Mouse (Mus musculus): ENCODE measurements around the gene Pithd1. TPM values are rescaled to one million over a fixed set of nuclear protein-coding genes. Genes with fewer than 3 reads are reported as not detected.
A peak's percentile ranks its signal among the peaks of the same experiment; 100 is the strongest.
"Not testable (repeated sequence)": the region's sequence is repeated elsewhere in the genome, so short reads cannot be mapped to it uniquely, and the experiment has no call there.

The Pithd1 gene
- polyA plus RNA-seq, 1 experiment from 2014 or later = 61.5 TPM

DNA sequence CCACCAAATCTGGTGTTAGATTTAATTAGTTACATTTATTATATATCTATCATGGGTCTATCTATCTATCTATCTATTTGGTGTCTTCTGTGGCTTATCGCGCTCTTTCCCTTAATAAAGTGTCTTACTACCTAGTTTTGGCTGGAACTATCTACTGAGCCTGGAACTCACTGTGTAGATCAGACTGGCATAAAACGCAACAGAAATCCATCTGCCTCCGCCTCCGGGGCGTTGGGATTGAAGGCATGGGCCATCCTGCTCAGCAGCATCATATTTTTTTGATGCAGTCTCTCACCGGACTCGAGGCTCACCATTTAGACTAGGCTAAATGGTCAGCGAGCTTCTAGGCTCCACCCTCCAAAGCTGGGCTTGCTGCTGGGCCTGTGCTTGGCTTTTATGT is 650 bp upstream of the Pithd1 start:
- no peaks in the 10 kb centered on the region for H3K27me3 ChIP-seq (ENCODE audit: insufficient read depth, low read length)
- H3K9me3 ChIP-seq (ENCODE audit: low read depth, low read length) = no peaks in the 10 kb centered on the region
- peaks cover 25% of the 10 kb centered on the region for H3K36me3 ChIP-seq (ENCODE audit: insufficient read depth)
- H3K4me2 ChIP-seq = peak overlapping the region; percentile 81
- peak overlapping the region; percentile 83; the same call in 1 of the 2 replicates for H3K27ac ChIP-seq (ENCODE audit: low read depth)
- peak overlapping the region; percentile 95 for H3K9ac ChIP-seq
- TF ChIP-seq CTCF (IDR thresholded peaks at IDR 0.05; ENCODE audit: low read depth) = no peak
- no peak for DNase-seq
- 60% methylated on average over 9 of the region's 9 CpGs for WGBS
- H3K4me3 ChIP-seq (ENCODE audit: low read depth, low read length) = peak overlapping the region; percentile 95
- no peak for ATAC-seq (ENCODE audit: insufficient read depth)
- H3K4me1 ChIP-seq (ENCODE audit: insufficient read depth) = 0 out of 2 replicates have a peak, but pooled peaks cover 3% of the 10 kb centered on the region

DNA sequence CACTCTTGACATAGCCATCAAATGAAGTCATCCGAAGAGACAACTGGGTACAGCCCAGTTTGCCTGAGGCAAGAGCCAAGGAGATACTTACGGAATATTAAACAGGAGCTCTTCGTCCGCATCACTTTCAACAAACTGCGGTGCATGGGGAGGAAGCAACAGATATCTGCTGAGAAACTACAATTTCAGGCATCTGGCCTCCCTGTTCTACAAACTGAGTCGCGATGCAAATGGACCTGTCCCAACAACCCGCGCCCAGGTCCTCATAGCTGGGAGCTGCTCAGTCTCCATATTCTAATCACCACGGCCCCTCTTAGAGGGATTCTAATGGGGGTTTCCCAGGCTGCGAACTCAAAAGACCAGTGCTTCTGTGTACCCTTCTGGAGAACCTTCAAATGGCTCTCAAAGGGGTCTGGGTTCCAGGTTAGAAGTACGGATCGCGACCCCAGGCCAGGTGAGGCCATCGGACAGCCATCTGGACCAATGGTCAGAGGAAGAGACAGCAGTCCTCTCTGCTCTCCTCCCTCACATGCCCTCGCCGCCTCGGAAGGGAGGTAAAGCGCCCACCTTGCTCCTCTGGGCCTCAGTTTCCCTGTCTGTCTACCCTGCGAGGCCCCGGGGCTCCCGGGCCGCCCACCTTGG is 642 bp downstream of the Pithd1 start:
- Histone ChIP-seq H3K4me1 (ENCODE audit: insufficient read depth) (0 out of 2 replicates have a peak, but pooled peaks cover 3% of the 10 kb centered on the region), H3K27ac (ENCODE audit: low read depth) (peak overlapping the region; percentile 83), H3K9ac (peak overlapping the region; percentile 95), H3K27me3 (ENCODE audit: insufficient read depth, low read length) (no peaks in the 10 kb centered on the region), H3K36me3 (ENCODE audit: insufficient read depth) (peaks cover 35% of the 10 kb centered on the region), H3K4me3 (ENCODE audit: low read depth, low read length) (peak overlapping the region; percentile 95), H3K4me2 (peak overlapping the region; percentile 81), H3K9me3 (ENCODE audit: low read depth, low read length) (no peaks in the 10 kb centered on the region)
- WGBS = 6% methylated on average over 23 of the region's 23 CpGs
- ATAC-seq (ENCODE audit: insufficient read depth) = no peak
- no peak for TF ChIP-seq CTCF (IDR thresholded peaks at IDR 0.05; ENCODE audit: low read depth)
- DNase-seq = peak; percentile 7

DNA sequence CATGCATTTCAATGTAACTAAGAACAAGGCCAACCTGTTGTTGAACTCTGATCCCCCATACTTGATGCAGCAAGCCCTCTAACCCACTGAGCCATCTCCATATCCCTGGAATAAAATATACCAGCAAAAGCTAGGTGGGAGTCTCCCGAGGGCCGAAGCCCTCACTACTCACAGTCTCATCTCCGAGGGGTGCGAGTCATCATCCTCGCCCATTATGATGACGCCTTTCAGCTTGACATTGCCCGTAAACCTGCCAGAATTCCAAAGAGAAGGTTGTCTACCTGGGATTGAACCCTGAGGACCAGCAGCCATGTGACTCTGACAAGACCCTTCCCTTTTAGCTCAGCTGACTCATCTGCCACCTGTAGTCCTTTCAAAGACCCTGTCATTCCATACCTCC is 1.3 kb downstream of the Pithd1 start:
- H3K27me3 ChIP-seq (ENCODE audit: insufficient read depth, low read length) = no peaks in the 10 kb centered on the region
- peaks cover 40% of the 10 kb centered on the region for H3K36me3 ChIP-seq (ENCODE audit: insufficient read depth)
- peak overlapping the region; percentile 95 for H3K4me3 ChIP-seq (ENCODE audit: low read depth, low read length)
- DNase-seq (no peak), ATAC-seq (ENCODE audit: insufficient read depth) (no peak)
- H3K27ac ChIP-seq (ENCODE audit: low read depth) = no peak overlapping the region
- H3K9ac ChIP-seq = peak overlapping the region; percentile 95; the same call in 1 of the 2 replicates
- H3K4me2 ChIP-seq = peak overlapping the region; percentile 81
- no peak for TF ChIP-seq CTCF (IDR thresholded peaks at IDR 0.05; ENCODE audit: low read depth)
- 83% methylated on average over 7 of the region's 7 CpGs for WGBS
- 0 out of 2 replicates have a peak, but pooled peaks cover 3% of the 10 kb centered on the region for H3K4me1 ChIP-seq (ENCODE audit: insufficient read depth)
- no peaks in the 10 kb centered on the region for H3K9me3 ChIP-seq (ENCODE audit: low read depth, low read length)

DNA sequence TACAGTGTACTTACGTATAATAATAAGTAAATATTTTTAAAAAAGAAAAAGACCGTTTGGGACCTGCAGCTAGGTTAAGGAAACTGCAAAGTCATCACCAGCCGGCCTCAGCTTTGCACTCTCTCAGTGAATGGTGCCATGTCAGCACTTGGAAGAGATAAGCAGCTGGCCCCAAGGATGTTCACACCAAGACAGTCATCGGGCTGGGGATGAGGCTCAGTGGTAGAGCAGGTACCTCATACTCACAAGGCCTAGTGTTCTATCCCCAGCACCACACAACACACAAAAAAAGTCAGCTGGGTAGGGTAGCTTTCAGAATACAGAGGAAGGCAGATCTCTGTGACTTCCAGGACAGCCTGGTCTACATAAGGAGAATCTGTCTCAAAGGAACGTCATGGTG is 1.9 kb downstream of the Pithd1 start:
- H3K4me3 ChIP-seq (ENCODE audit: low read depth, low read length) = peak overlapping the region; percentile 95
- H3K4me1 ChIP-seq (ENCODE audit: insufficient read depth) = 0 out of 2 replicates have a peak, but pooled peaks cover 3% of the 10 kb centered on the region
- WGBS = 83% methylated on average over 5 of the region's 5 CpGs
- peaks cover 41% of the 10 kb centered on the region for H3K36me3 ChIP-seq (ENCODE audit: insufficient read depth)
- no peaks in the 10 kb centered on the region for H3K27me3 ChIP-seq (ENCODE audit: insufficient read depth, low read length)
- no peaks in the 10 kb centered on the region for H3K9me3 ChIP-seq (ENCODE audit: low read depth, low read length)
- TF ChIP-seq CTCF (IDR thresholded peaks at IDR 0.05; ENCODE audit: low read depth) = no peak
- peak overlapping the region; percentile 81; the same call in 1 of the 2 replicates for H3K4me2 ChIP-seq
- DNase-seq = no peak
- H3K27ac ChIP-seq (ENCODE audit: low read depth) = no peak overlapping the region
- no peak for ATAC-seq (ENCODE audit: insufficient read depth)
- H3K9ac ChIP-seq = no peak overlapping the region; the same call in 1 of the 2 replicates

DNA sequence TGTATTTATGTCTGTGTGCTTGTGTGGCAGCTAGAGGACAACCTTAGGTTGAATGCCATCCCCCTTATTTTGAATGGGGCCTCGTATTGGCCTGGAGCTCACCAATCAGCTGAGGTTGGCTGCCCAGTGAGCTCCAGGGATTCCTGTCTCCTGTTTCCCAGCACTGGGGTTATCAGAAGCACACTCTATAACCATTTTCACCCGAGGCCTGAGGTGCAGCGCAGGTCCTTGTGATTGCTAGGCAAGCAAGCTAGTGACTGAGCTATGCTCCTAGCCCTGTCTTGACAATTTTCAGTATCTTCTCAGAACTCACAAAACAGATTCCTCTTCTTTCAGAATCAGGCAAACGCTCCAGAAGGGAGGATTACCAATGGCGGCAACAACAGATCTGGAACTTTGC is 2.5 kb downstream of the Pithd1 start:
- no peaks in the 10 kb centered on the region for H3K27me3 ChIP-seq (ENCODE audit: insufficient read depth, low read length)
- H3K4me1 ChIP-seq (ENCODE audit: insufficient read depth) = 0 out of 2 replicates have a peak, but pooled peaks cover 3% of the 10 kb centered on the region
- 82% methylated on average over 5 of the region's 5 CpGs for WGBS
- ATAC-seq (ENCODE audit: insufficient read depth) = no peak
- H3K27ac ChIP-seq (ENCODE audit: low read depth) = no peak overlapping the region
- H3K4me2 ChIP-seq = 0 out of 2 replicates have a peak overlapping the region, but pooled peaks have one; percentile 4
- peaks cover 41% of the 10 kb centered on the region for H3K36me3 ChIP-seq (ENCODE audit: insufficient read depth)
- H3K9me3 ChIP-seq (ENCODE audit: low read depth, low read length) = no peaks in the 10 kb centered on the region
- no peak overlapping the region for H3K9ac ChIP-seq
- no peak for DNase-seq
- H3K4me3 ChIP-seq (ENCODE audit: low read depth, low read length) = no peak overlapping the region
- TF ChIP-seq CTCF (IDR thresholded peaks at IDR 0.05; ENCODE audit: low read depth) = no peak

DNA sequence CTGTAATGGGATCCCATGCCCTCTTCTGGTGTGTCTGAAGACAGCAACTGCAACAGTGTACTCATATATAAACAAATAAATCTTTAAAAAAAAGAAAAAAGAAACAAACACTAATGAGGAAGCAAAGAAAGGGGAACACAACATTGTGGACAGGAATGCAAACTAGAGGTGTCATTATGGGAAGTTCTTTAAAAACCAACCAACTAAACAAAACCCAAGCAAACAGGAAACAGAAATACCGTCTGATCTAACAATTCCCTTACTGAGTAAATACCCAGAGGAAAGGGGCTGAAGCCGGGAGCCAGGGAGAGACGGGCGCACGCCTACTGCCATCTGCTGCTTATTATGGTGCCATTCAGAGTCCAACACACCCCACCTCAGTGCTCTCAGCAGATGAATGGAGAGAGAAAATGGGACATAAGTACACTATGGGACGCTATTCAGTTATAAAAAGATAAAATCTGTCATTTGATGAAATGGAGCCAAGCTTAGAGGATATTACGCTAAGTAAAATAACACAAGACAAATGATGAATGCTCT is 5.5 kb downstream of the Pithd1 start:
- H3K9me3 ChIP-seq (ENCODE audit: low read depth, low read length) = no peaks in the 10 kb centered on the region
- H3K27ac ChIP-seq (ENCODE audit: low read depth) = no peak overlapping the region
- H3K27me3 ChIP-seq (ENCODE audit: insufficient read depth, low read length) = no peaks in the 10 kb centered on the region
- no peak for DNase-seq
- no peak overlapping the region for H3K9ac ChIP-seq
- 66% methylated on average over 7 of the region's 7 CpGs for WGBS
- 0 out of 2 replicates have a peak, but pooled peaks cover 3% of the 10 kb centered on the region for H3K4me1 ChIP-seq (ENCODE audit: insufficient read depth)
- H3K4me2 ChIP-seq = no peak overlapping the region
- ATAC-seq (ENCODE audit: insufficient read depth) = no peak
- no peak overlapping the region for H3K4me3 ChIP-seq (ENCODE audit: low read depth, low read length)
- no peak for TF ChIP-seq CTCF (IDR thresholded peaks at IDR 0.05; ENCODE audit: low read depth)
- peaks cover 59% of the 10 kb centered on the region for H3K36me3 ChIP-seq (ENCODE audit: insufficient read depth)

DNA sequence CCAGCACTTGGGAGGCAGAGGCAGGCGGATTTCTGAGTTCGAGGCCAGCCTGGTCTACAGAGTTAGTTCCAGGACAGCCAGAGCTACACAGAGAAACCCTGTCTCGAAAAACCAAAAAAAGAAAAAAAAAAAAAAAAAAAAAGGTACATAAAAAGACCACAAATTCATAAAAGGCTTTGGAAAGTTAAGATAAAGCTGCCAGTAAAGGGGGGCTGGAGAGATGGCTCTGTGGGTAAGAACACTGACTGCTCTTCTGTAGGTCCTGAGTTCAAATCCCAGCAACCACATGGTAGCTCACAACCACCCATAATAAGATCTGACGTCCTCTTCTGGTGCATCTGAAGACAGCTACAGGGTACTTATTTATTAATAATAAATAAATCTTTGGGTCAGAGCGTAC is 6.8 kb downstream of the Pithd1 start:
- H3K4me3 ChIP-seq (ENCODE audit: low read depth, low read length); H3K4me2 ChIP-seq; ATAC-seq (ENCODE audit: insufficient read depth); H3K4me1 ChIP-seq (ENCODE audit: insufficient read depth); H3K27me3 ChIP-seq (ENCODE audit: insufficient read depth, low read length); H3K27ac ChIP-seq (ENCODE audit: low read depth); H3K9ac ChIP-seq; H3K9me3 ChIP-seq (ENCODE audit: low read depth, low read length); DNase-seq: not testable (repeated sequence)
- WGBS = 90% methylated on average over 5 of the region's 5 CpGs
- H3K36me3 ChIP-seq (ENCODE audit: insufficient read depth) = peaks cover 69% of the 10 kb centered on the region
